Mouse (Mus musculus) E14TG2a.4 (cell line): ENCODE results near the gene Ciapin1.

Experiments used
- CTCF ChIP-seq: conservative IDR thresholded peaks from 2 replicates; pipeline ENCODE4 v1.5.1; 2014; ENCODE audit warnings: low read length
- NANOG ChIP-seq: IDR thresholded peaks from 2 replicates; pipeline ENCODE4 v1.6.1; 2014; ENCODE audit warnings: borderline replicate concordance, low read length, mixed read lengths
- POU5F1 ChIP-seq: IDR thresholded peaks from 2 replicates; pipeline ENCODE4 v1.6.1; 2014; ENCODE audit warnings: low read length, borderline replicate concordance

- TF ChIP-seq CTCF (no peak), NANOG (no peak), POU5F1 (no peak)
Observed at GRCm38 (mm10) chr8:94770945-94771344, 67.2 kb downstream of the Ciapin1 start.
